Mouse (Mus musculus) central nervous system, embryonic 18 days (tissue): Measurements from ENCODE around the gene Pygb. TPM values are rescaled to one million over a fixed set of nuclear protein-coding genes. Genes with fewer than 3 reads are reported as not detected.

Experiments
- polyA plus RNA-seq: library from polyadenylated mRNA; depleted of rRNA; stranded (reverse); fragments of >200 nt; gene quantifications from 2 replicates; pipeline ENCODE4 v1.2.3, GENCODE M21; 2012; rRNA removed

The Pygb gene
- polyA plus RNA-seq, result 75.1 and 85.4 TPM in 2 replicates

GRCm38 (mm10) chr2:150786251-150787180 lies at the start of gene Pygb:
Gene Pygb (plus strand): TSS chr2:150786735.

GRCm38 (mm10) chr2:150748854-150749253 lies 37.7 kb upstream of the Pygb start, which contains the start of gene Entpd6:
Gene Entpd6 (plus strand): TSS chr2:150749042.

Other genes with a start within 250 kb of the Pygb start
- 0.12 TPM in 1 of 2 replicates, not detected in the other for gene Cst7, start 216.3 kb upstream of the Pygb start, polyA plus RNA-seq
- 50.7 and 51.0 TPM in 2 replicates for gene Apmap, start 178.2 kb upstream of the Pygb start, polyA plus RNA-seq
- 16.1 and 17.2 TPM in 2 replicates for gene Acss1, start 118.2 kb upstream of the Pygb start, polyA plus RNA-seq
- 0.03 and 0.04 TPM in 2 replicates for gene Vsx1, start 97.4 kb upstream of the Pygb start, polyA plus RNA-seq
- 62.8 and 64.8 TPM in 2 replicates for gene Entpd6, start 37.7 kb upstream of the Pygb start, polyA plus RNA-seq
- gene Abhd12, start 118.0 kb downstream of the Pygb start, polyA plus RNA-seq, result 86.2 and 89.6 TPM in 2 replicates
- gene Gins1, start 118.7 kb downstream of the Pygb start, polyA plus RNA-seq, result 10.7 and 13.2 TPM in 2 replicates